Mouse (Mus musculus) midbrain, embryonic 13.5 days (tissue): Measurements from ENCODE around the gene Doc2b. TPM values are rescaled to one million over a fixed set of nuclear protein-coding genes. Genes with fewer than 3 reads are reported as not detected.

Experiments
- ATAC-seq: fragments of 200-750 bp; cut with Nextera tagmentation; 2 replicates; pipeline ENCODE4 v1.8.0; 2017; ENCODE audit warnings: mild to moderate bottlenecking, moderate TSS enrichment, moderate library complexity
- H3K27ac ChIP-seq: fragments of 300-500 bp; sonication (generic); 2 replicates; pipeline ENCODE4 v1.5.1; 2015; ENCODE audit warnings: inconsistent platforms, mild to moderate bottlenecking, moderate library complexity
- H3K27me3 ChIP-seq: fragments of 300-500 bp; sonication (generic); 2 replicates; pipeline ENCODE4 v1.6.1; 2015; ENCODE audit warnings: mild to moderate bottlenecking, inconsistent platforms
- H3K36me3 ChIP-seq: fragments of 300-500 bp; sonication (generic); 2 replicates; pipeline ENCODE4 v1.6.1; 2015; ENCODE audit warnings: mild to moderate bottlenecking, inconsistent platforms
- H3K4me1 ChIP-seq: fragments of 300-500 bp; sonication (generic); replicated peaks from 2 replicates; pipeline ENCODE4 v1.6.1; 2015; ENCODE audit warnings: inconsistent platforms
- H3K4me2 ChIP-seq: fragments of 300-500 bp; sonication (generic); replicated peaks from 2 replicates; pipeline ENCODE4 v1.6.1; 2015; ENCODE audit warnings: moderate library complexity, mild to moderate bottlenecking, inconsistent platforms
- H3K4me3 ChIP-seq: fragments of 300-500 bp; sonication (generic); replicated peaks from 2 replicates; pipeline ENCODE4 v1.5.1; 2015; ENCODE audit warnings: mild to moderate bottlenecking, inconsistent platforms
- H3K9ac ChIP-seq: fragments of 300-500 bp; sonication (generic); replicated peaks from 2 replicates; pipeline ENCODE4 v1.6.1; 2015; ENCODE audit warnings: mild to moderate bottlenecking, inconsistent platforms
- H3K9me3 ChIP-seq: fragments of 300-500 bp; sonication (generic); 2 replicates; pipeline ENCODE4 v1.6.1; 2016; ENCODE audit warnings: mild to moderate bottlenecking, inconsistent platforms
- WGBS: fragments of 180-500 bp; shearing (Covaris S2); methylation state at CpG from one replicate; pipeline ENCODE4 v1.1.7; 2015; 5-methylcytosine and 5-hydroxymethylcytosine counted together
- polyA plus RNA-seq: library from polyadenylated mRNA; unstranded; fragments of >200 nt; fragmentation: Nextera tagmentation; extraction: Ambion mirVana; gene quantifications from 2 replicates; pipeline ENCODE4 v1.2.1, GENCODE M21; 2015

The Doc2b gene
- polyA plus RNA-seq = 1.0 and 1.1 TPM in 2 replicates

DNA sequence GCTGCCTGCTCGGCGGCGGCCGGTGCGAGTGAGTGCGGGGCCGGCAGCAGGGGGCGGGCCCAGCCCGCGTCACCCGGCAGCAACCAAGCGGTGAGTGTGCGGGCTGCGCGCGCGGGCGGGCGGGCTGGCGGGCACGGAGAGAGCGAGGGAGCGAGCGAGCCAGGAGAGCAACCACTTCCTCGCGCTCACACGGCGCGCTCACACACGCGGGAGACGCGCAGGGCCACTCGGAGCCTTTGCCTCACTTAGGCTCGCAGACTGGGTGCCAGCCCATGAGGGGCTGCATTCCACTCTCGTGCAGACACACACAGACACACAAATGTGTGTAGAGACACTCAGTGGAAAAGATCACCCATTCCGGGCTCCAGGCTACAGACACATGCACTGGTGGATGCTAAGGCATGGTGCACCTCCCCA lies at the start of gene Doc2b:
Doc2b (minus strand) TSS at position 21 of the 417 bp plus-strand sequence.
- peaks cover 54% of the 10 kb centered on the region for H3K27me3 ChIP-seq
- ATAC-seq = peak; percentile 89

DNA sequence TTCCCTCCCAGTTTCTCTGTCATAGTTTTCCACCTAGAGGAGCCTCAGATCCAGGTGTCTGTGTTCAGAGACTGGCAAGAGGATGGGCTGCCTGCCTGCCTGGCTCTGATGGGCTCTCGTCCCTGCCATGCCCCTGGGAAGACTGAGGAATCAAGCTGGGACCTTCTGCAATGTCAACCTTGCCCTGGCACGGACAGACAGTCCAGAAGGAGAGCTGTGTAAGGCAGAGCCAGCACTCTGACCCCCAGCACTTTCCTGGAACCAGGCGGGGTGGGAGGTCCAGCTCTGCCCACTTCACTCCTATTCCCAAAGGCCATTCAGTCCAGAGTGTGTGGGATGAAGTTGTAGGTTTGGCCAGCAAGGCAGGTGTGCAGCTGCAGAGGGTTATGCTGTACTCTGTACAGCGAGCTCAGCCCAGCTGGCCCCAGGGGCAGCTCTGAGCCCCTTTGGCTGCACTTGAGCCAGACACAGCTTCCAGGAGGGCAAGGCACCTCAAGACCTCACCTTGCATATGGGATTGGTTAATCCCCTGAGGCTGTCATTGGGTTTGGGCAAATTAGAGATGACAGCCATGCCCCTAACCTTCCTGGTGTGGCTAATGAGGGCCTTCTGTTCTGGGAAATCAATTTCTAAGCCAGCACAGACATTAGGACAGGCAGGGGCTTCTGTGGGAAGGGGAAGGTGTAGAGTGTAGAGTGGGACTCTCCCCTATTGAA lies 47.2 kb upstream of the Doc2b start:
- Histone ChIP-seq H3K4me1 (peaks cover 48% of the 10 kb centered on the region), H3K9me3 (no peaks in the 10 kb centered on the region), H3K4me3 (no peak overlapping the region), H3K4me2 (no peak overlapping the region), H3K27me3 (no peaks in the 10 kb centered on the region), H3K9ac (no peak overlapping the region), H3K36me3 (no peaks in the 10 kb centered on the region), H3K27ac (peak overlapping the region; percentile 35; the same call in 1 of the 2 replicates)
- 73% methylated on average over 4 of the region's 4 CpGs for WGBS
- ATAC-seq = no peak

More for the DNA sequence above, at the start of gene Doc2b:
- Histone ChIP-seq H3K4me1 (peaks cover 20% of the 10 kb centered on the region), H3K4me3 (peak within 1 kb of the TSS; percentile 51), H3K36me3 (no peaks in the 10 kb centered on the region), H3K4me2 (peak within 1 kb of the TSS; percentile 62), H3K9me3 (no peaks in the 10 kb centered on the region), H3K27ac (no peak within 1 kb of the TSS), H3K9ac (peak within 1 kb of the TSS; percentile 61)
- WGBS = 4% methylated on average over 34 of the region's 37 CpGs

DNA sequence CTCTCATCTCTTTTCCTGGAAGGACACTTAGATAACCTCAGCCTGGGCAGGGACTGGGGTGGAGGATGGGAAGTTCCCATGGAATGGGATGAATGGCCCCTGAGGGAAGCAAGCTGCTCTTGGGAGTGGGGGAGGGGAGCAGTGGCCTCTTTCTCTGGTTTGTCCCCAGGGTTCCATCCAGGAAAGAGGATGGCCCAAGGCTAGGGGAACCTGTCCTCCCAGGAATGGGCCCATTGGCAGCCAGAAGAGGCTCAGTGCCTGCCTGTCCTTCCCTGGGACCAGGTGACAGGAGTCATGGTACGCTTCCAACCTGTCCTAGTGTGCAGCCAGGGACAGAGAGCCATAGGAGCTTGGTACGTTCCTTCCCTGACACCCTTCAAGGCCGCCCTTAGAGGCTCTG lies 45.7 kb upstream of the Doc2b start:
- Histone ChIP-seq H3K27ac (no peak overlapping the region), H3K27me3 (no peaks in the 10 kb centered on the region), H3K9me3 (no peaks in the 10 kb centered on the region), H3K4me1 (peaks cover 44% of the 10 kb centered on the region), H3K36me3 (no peaks in the 10 kb centered on the region), H3K9ac (no peak overlapping the region), H3K4me3 (no peak overlapping the region), H3K4me2 (no peak overlapping the region)
- no peak for ATAC-seq
- WGBS = 51% methylated on average over 3 of the region's 3 CpGs

DNA sequence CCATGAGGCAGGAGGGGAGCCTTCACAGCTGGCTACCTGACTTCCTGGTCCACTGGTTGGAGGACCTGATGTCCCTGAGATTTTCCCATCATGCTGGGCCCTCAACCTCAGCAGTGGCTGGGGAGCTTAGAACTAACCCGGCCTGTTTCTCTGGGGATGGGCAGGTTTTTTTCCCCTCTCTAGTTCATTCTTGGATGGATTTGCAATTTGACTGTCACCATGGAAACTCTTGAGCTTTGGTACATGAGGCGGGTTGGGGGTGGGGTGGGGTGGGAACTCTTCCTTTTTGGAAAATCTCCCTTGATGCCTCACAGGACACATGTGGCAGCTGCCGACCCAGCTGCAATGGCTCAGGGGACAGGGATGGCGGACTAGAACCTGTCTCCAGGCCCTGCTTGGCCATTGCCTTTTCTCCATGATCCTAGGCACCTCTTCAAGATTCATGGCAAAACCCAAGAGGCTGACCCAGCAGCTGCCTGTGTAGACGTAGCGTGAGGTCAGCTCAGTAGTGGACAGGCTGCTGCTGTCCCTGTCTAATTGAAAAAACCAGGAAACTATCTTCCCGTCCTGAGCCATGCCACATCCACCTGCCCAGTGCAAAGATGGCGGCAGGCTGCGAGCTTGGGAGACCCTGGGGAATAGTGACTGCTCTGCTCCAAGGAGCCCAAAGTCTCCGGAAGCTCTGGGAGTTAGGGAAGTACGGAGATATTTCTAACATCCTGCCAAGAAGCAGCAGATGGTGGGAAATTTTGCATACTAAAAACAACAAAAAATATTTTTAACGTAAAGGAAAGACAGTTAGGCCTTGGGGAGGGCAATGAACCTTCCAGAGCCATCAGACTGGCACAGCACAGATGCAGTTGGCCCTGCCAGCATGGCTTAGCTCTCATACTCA lies 43.9 kb upstream of the Doc2b start:
- WGBS = 70% methylated on average over 12 of the region's 12 CpGs
- Histone ChIP-seq H3K36me3 (no peaks in the 10 kb centered on the region), H3K4me1 (peaks cover 38% of the 10 kb centered on the region), H3K27ac (no peak overlapping the region), H3K4me3 (no peak overlapping the region), H3K4me2 (no peak overlapping the region), H3K9me3 (no peaks in the 10 kb centered on the region), H3K27me3 (no peaks in the 10 kb centered on the region), H3K9ac (no peak overlapping the region)
- no peak for ATAC-seq

DNA sequence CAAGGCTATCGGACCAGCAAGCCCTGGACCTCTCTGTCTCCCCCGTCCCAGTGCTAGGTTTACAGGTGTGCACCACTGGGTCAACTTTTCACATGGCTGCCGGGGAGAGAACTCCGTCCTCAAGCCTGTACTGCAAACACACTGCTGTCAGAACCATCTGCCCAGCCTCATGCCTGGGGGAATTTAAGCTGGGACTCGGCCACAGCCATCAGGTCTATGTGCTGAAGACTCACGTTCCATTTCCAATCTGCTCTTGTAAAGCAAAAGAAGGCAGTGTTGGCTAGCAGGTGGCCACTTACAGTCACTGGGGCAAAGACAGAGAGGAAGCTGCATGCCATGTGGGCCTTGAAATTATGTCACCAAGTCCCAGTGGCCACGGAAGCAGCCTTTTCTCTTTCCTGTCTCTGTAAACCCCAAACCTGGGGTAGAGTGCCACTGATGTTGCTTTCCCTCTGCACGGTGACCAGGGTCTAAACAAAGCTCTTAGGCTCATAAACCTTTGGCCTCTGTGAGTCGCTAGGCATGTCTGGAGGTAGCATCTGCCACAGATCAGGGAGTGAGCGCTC lies 43.1 kb upstream of the Doc2b start:
- no peak overlapping the region for H3K4me2 ChIP-seq
- no peaks in the 10 kb centered on the region for H3K27me3 ChIP-seq
- H3K4me1 ChIP-seq = peaks cover 34% of the 10 kb centered on the region
- WGBS = 73% methylated on average over 10 of the region's 10 CpGs
- H3K9me3 ChIP-seq = no peaks in the 10 kb centered on the region
- H3K27ac ChIP-seq = no peak overlapping the region
- H3K4me3 ChIP-seq = no peak overlapping the region
- no peak overlapping the region for H3K9ac ChIP-seq
- no peak for ATAC-seq
- no peaks in the 10 kb centered on the region for H3K36me3 ChIP-seq

DNA sequence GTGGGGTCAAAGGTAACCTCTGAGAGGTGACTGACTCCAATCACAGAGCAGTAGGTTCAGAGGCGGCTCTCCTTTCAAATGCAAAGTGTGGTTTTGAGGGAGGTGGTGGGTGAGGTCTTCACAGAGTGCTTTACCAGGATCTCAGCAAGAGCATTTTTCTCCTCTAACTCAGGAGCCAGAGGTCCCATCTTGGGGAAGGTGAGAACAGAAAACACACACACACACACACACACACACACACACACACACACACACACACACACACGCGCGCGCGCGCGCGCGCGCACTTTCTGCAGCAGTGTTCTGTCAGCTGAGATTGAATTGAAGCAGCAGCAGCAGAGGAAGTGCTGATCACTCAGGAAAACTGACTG lies 40.4 kb upstream of the Doc2b start:
- 61% methylated on average over 11 of the region's 11 CpGs for WGBS
- H3K36me3 ChIP-seq = no peaks in the 10 kb centered on the region
- H3K27ac ChIP-seq = no peak overlapping the region
- no peak overlapping the region for H3K4me2 ChIP-seq
- H3K27me3 ChIP-seq = no peaks in the 10 kb centered on the region
- H3K9me3 ChIP-seq = no peaks in the 10 kb centered on the region
- no peak overlapping the region for H3K4me3 ChIP-seq
- ATAC-seq = no peak
- peaks cover 12% of the 10 kb centered on the region for H3K4me1 ChIP-seq
- no peak overlapping the region for H3K9ac ChIP-seq

DNA sequence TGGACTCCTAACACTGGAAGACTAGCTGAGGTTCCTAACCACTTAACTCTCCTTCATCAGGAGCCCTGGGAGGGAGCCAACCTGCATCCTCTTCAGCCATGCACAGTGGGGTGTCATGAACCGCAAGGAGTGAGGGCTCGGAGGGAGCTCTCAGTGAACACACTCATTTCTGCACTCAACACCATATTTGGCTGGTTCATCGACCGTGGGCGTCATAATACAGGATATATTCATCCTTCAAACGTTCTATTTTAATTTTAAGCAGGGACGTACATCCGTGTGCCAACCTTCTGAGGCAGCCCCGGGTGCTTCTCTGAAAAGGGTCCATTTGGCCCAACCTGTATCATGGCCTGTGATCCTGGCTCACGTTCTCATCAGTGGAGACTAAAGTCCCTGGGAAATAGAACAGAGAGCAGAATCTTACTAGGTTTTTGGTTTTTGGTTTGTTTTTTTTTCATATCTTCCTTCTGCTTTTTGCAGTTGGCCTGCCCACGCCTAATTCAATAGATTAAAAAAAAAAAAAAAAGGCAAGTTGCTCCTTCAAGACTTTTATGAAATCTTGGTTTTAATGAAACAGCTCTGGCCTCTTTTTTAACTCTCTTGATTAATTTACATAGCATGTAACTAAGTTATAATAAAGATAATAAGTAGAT lies 39.9 kb upstream of the Doc2b start:
- peaks cover 11% of the 10 kb centered on the region for H3K4me1 ChIP-seq
- H3K9ac ChIP-seq = no peak overlapping the region
- H3K9me3 ChIP-seq = no peaks in the 10 kb centered on the region
- H3K27ac ChIP-seq = no peak overlapping the region
- no peaks in the 10 kb centered on the region for H3K36me3 ChIP-seq
- H3K4me2 ChIP-seq = no peak overlapping the region
- no peak overlapping the region for H3K4me3 ChIP-seq
- ATAC-seq = no peak
- no peaks in the 10 kb centered on the region for H3K27me3 ChIP-seq
- WGBS = 81% methylated on average over 11 of the region's 11 CpGs

- Histone ChIP-seq H3K4me1 (no peaks in the 10 kb centered on the region), H3K9me3 (no peaks in the 10 kb centered on the region), H3K36me3 (no peaks in the 10 kb centered on the region), H3K4me2 (no peak overlapping the region), H3K27me3 (no peaks in the 10 kb centered on the region), H3K27ac (no peak overlapping the region), H3K4me3 (no peak overlapping the region), H3K9ac (no peak overlapping the region)
- no peak for ATAC-seq
- WGBS = 91% methylated on average over 6 of the region's 6 CpGs
Measured at GRCm38 (mm10) chr11:75833081-75833480, 37.2 kb upstream of the Doc2b start.

DNA sequence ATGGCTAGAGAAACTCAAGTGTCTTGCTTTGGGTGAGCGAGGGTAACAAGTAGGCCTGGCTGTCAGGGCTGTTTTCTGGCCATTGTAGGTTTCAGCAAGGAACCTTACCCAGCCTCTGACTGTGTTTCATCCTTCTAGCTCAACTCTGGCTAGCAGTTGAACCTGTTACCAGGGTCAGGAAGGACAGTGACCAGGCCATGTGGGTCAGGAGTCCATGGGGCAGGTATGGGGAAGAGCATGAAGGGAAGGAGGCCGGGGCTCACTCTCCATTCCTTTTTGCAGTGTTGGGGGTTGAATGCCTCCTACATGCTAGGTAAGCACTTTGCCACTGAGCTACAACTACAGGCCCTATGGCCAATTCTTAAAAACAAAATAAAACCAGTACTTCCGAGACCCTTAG lies 34.5 kb upstream of the Doc2b start:
- no peak for ATAC-seq
- H3K27me3 ChIP-seq = no peaks in the 10 kb centered on the region
- no peak overlapping the region for H3K9ac ChIP-seq
- no peaks in the 10 kb centered on the region for H3K4me1 ChIP-seq
- no peak overlapping the region for H3K4me2 ChIP-seq
- 92% methylated on average over 3 of the region's 3 CpGs for WGBS
- no peaks in the 10 kb centered on the region for H3K36me3 ChIP-seq
- no peak overlapping the region for H3K27ac ChIP-seq
- H3K9me3 ChIP-seq = no peaks in the 10 kb centered on the region
- H3K4me3 ChIP-seq = no peak overlapping the region

- Histone ChIP-seq H3K36me3 (no peaks in the 10 kb centered on the region), H3K27ac (no peak overlapping the region), H3K4me1 (0 out of 2 replicates have a peak, but pooled peaks cover 4% of the 10 kb centered on the region), H3K4me2 (no peak overlapping the region), H3K9ac (no peak overlapping the region), H3K4me3 (no peak overlapping the region), H3K9me3 (no peaks in the 10 kb centered on the region), H3K27me3 (no peaks in the 10 kb centered on the region)
- ATAC-seq = no peak
- WGBS = 89% methylated on average over 8 of the region's 8 CpGs
Measured at GRCm38 (mm10) chr11:75827414-75827813, 31.6 kb upstream of the Doc2b start.

DNA sequence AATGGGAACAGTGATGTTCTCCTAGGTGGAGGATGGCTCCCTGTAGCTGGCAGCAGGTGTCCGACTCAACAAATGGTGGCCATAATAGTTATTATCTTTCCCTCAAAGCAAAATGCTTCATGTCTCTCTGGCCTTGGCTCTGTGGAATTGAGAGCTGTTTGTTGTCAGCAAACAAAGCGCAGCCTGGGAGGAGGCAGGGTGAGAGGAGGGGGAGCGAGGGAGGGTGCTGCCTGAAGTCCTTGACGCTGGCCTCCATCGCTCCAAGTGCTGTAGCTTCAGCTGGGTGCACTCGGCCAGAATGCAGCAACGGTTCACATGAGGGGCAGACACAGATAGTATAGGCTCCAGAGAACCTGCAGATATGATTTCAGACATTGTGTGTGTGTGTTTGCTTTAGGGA lies 27.7 kb upstream of the Doc2b start:
- Histone ChIP-seq H3K27ac (no peak overlapping the region), H3K27me3 (no peaks in the 10 kb centered on the region), H3K9ac (no peak overlapping the region), H3K36me3 (no peaks in the 10 kb centered on the region), H3K4me3 (no peak overlapping the region), H3K4me1 (0 out of 2 replicates have a peak, but pooled peaks cover 4% of the 10 kb centered on the region), H3K9me3 (no peaks in the 10 kb centered on the region), H3K4me2 (no peak overlapping the region)
- ATAC-seq = no peak
- WGBS = 69% methylated on average over 7 of the region's 7 CpGs

DNA sequence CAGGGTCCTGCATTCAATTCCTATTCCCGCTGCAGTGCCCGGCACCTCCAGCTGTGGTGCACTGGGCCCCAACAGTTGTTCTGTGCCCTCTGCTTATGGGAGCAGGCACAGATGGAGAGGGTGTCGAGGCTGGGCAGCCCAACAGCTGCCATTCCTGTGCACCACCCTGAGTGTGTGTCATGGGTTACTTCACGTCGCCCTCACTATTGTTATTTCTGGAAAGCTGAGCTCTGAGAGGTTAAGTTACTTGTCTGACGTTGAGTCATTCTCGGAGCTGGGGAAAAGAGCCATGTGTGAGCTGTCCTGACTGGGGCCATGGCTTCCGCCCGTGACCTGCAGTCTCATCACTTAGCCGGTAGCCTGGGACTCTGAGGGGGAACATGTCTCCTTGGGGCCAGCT lies 17.2 kb upstream of the Doc2b start:
- no peak overlapping the region for H3K27ac ChIP-seq
- ATAC-seq = no peak

More for the DNA sequence above, 17.2 kb upstream of the Doc2b start:
- Histone ChIP-seq H3K4me2 (no peak overlapping the region), H3K27me3 (no peaks in the 10 kb centered on the region), H3K9me3 (no peaks in the 10 kb centered on the region), H3K4me3 (no peak overlapping the region), H3K9ac (no peak overlapping the region), H3K36me3 (no peaks in the 10 kb centered on the region), H3K4me1 (peaks cover 5% of the 10 kb centered on the region)
- 66% methylated on average over 10 of the region's 10 CpGs for whole genome bisulfite sequencing
